Mouse (Mus musculus) layer of hippocampus, postnatal 36 days (tissue): Measurements from ENCODE around the gene Efs. TPM values are rescaled to one million over a fixed set of nuclear protein-coding genes. Genes with fewer than 3 reads are reported as not detected.

ENCODE experiments used
- DNase-seq, 2 experiments: peaks; one replicate each; pipeline ENCODE4 v3.0.0; 2022
- total RNA-seq, 2 experiments: library from RNA; stranded (reverse); gene quantifications; 2 replicates each; pipeline ENCODE4 v1.2.3; 2021

Gene Efs
- total RNA-seq, 2 experiments from 2014 or later = 10.3 to 11.7 TPM

- no peak for DNase-seq
These were observed 5.7 kb downstream of the Efs start for GRCm38 (mm10) chr14:54920076-54920685.

- DNase-seq = no peak
These were observed 12.6 kb downstream of the Efs start for GRCm38 (mm10) chr14:54913343-54913742.

GRCm38 (mm10) chr14:54912886-54913285, 13.0 kb downstream of the Efs start, which contains the start of gene Slc22a17:
Gene Slc22a17 (minus strand): TSS chr14:54913132.
- peak; percentile 84 to 85 for DNase-seq

- DNase-seq = no peak
These were observed 13.6 kb downstream of the Efs start for GRCm38 (mm10) chr14:54912109-54912850.

GRCm38 (mm10) chr14:54908682-54909081, 17.2 kb downstream of the Efs start:
- no peak for DNase-seq

- DNase-seq = no peak
These were observed 22.3 kb downstream of the Efs start for GRCm38 (mm10) chr14:54903641-54904040.

- peak; percentile 48 to 64 for DNase-seq
These were observed 25.5 kb downstream of the Efs start for GRCm38 (mm10) chr14:54900383-54900782.

GRCm38 (mm10) chr14:54897445-54897844, 28.5 kb downstream of the Efs start:
- no peak for DNase-seq

GRCm38 (mm10) chr14:54894296-54895151, 31.4 kb downstream of the Efs start:
- peak; percentile 27 to 34 for DNase-seq

- peak; percentile 99 for DNase-seq
These were observed 32.2 kb downstream of the Efs start for GRCm38 (mm10) chr14:54893651-54894181.

GRCm38 (mm10) chr14:54892200-54892599, 33.7 kb downstream of the Efs start, which contains the start of gene Pabpn1:
Gene Pabpn1 (plus strand): TSS chr14:54892500.
- DNase-seq = no peak

GRCm38 (mm10) chr14:54885309-54885708, 40.6 kb downstream of the Efs start:
- no peak for DNase-seq

- no peak for DNase-seq
These were observed 41.8 kb downstream of the Efs start for GRCm38 (mm10) chr14:54884022-54884712.

- DNase-seq = peak; percentile 64 to 68
These were observed 42.5 kb downstream of the Efs start, which contains the start of the genes Bcl2l2 and Gm20521 for GRCm38 (mm10) chr14:54883154-54884021. Gene Bcl2l2 (plus strand): TSS chr14:54883377. Gene Gm20521 (plus strand): TSS chr14:54883441.

- peak; percentile 66 to 67 for DNase-seq
These were observed 48.7 kb downstream of the Efs start, which contains the start of gene Ppp1r3e for GRCm38 (mm10) chr14:54877048-54877715. Gene Ppp1r3e (minus strand): TSS chr14:54877550.

GRCm38 (mm10) chr14:54876539-54877047, 49.3 kb downstream of the Efs start:
- DNase-seq = peak; percentile 87 to 90

- DNase-seq = no peak
These were observed 49.9 kb downstream of the Efs start for GRCm38 (mm10) chr14:54875844-54876538.

- DNase-seq = no peak
These were observed 51.8 kb downstream of the Efs start for GRCm38 (mm10) chr14:54874165-54874564.

GRCm38 (mm10) chr14:54870861-54871260, 55.1 kb downstream of the Efs start, which contains the start of gene Homez:
Gene Homez (minus strand): TSS chr14:54870961.
- no peak for DNase-seq
